Mouse (Mus musculus) adrenal gland, adult 18-20 months (tissue): ENCODE results near the gene Dnajc5. TPM values are rescaled to one million over a fixed set of nuclear protein-coding genes. Genes with fewer than 3 reads are reported as not detected.
A peak's percentile ranks its signal among the peaks of the same experiment; 100 is the strongest.
"Not testable (repeated sequence)": the region's sequence is repeated elsewhere in the genome, so short reads cannot be mapped to it uniquely, and the experiment has no call there.

Experiments used
- DNase-seq, 2 experiments: peaks; one replicate each; pipeline ENCODE4 v3.0.0; 2021 to 2022; ENCODE audit warnings: low spot score in 2 of 2
- long read RNA-seq, 2 experiments: library from polyadenylated mRNA; stranded (forward); transcript quantifications; one replicate each; pipeline ENCODE4 v2.0.0; 2021
- total RNA-seq, 2 experiments: library from RNA; stranded (reverse); gene quantifications; 1 replicate in 1 of 2; 2 replicates in 1 of 2; pipeline ENCODE4 v1.2.3; 2021

Dnajc5 gene
- 10 to 100 TPM; 97.2 to 97.4 TPM for total RNA-seq
- long read RNA-seq, experiment 1, full-length matches to known transcripts: 43 of 57 reads
- long read RNA-seq, experiment 1, partial matches to known transcripts: 2 of 57 reads
- long read RNA-seq, experiment 1, other reads (novel, unspliced or antisense): 12 of 57 reads
- long read RNA-seq, experiment 2, full-length matches to known transcripts: 72 of 114 reads
- long read RNA-seq, experiment 2, partial matches to known transcripts: 2 of 114 reads
- long read RNA-seq, experiment 2, other reads (novel, unspliced or antisense): 40 of 114 reads

DNA sequence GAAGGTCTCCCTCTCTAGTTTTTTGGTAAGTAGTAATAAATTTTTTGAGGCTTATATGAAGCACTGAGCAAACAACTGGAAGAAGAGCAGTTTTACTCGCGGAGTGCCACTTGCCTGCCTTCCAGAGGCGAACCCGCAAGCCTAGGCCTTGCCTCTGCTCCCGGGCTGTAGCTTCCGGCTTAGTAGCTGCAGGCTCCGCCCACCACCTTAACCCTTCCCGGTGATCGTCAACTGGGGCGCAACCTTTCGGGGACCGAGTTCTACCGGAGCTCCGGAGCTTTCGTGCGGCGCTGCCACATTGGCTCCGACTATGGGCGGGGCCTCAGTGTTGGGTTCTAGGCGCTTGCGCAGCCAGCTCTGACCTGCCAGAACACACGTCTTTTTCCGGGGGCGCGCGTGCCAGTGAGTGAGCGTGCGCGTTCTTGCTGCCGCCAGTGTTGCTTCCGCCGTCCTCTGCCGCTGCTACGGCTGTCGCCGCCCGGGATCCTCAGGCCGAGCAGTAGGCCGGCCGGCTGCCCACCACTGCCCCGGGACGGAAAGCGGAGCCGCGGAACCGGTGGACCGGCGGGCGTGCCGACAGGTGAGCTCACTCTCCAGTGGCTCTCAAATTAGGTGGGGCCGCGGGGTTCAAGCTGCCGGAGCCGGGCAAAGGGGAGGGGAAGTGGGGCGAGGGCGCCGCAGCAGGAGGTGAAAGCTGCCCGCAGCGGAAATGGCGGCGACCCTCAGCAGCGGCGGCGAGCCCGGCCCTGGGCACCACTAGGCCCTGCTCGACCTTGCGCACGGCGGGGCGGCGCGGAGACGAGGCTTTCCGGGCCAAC lies at the start of gene Dnajc5:
Dnajc5 (plus strand) TSS at position 368 of the 818 bp plus-strand sequence.
- peak; percentile 94 for DNase-seq

DNA sequence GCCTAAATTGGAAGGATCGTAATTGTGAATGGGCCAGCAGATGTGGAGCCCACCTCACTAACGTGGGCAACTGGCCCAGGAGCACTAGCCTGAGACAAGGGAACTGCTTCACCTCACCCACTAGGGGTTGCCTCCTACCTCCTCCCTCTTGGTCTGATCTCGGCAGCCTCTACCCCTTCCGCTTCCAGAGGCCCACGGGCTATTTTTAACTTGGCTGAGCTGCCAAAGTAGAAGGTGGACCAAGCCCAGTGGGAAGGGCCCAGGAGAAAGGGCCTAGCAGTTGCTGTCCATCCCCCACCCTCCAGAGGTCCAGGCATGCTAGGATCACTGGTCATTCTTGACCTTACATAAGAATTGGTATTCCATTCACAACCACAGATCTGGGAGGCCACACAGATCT lies 49.0 kb upstream of the Dnajc5 start:
- DNase-seq: no peak

DNA sequence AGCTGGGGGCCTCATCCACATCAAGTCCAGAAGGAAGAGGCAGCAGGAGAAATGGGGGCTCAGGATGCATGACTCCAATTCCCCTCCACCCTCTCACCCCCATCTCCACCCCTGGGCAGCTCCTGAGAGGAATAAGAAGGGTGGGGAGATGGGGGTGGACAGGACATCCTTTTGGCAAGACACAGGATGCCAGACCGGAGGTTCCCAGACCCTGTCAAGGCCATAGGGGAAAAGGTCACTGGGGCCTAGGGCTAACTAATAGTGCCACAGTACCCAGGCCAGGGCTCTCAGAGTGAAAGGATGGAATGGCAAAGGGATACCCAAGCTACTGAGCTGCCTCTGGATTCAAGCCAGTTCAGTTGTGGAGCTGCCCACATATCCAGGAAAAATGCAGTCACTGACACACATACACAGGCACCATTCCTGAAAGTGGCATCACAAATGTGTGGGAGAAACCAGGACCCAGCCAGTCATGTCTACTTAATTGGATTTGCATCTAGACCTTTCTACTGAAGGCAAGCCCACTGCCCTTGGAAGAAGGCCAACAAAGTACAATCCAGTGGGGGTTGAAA lies 47.9 kb upstream of the Dnajc5 start:
- DNase-seq: no peak

DNA sequence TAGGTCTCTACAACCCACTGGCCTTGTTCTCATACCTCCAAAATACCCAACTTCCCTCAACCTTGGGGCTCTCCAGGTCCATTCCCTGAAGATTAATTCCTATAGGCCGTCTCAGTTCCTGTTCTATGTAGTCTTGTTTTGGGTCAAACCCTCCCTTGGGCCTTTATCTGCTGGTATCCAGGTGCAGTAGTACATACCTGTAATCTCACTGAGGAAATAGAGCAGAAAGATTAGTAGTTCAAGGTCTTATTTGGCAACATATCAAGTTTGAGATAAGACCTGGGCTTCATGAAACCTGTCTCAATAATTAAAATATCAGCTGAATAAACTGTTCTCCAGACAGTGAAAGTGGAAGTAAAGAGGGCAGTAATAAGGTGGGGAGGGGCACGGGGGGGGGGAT lies 37.2 kb upstream of the Dnajc5 start:
- DNase-seq: no peak

DNA sequence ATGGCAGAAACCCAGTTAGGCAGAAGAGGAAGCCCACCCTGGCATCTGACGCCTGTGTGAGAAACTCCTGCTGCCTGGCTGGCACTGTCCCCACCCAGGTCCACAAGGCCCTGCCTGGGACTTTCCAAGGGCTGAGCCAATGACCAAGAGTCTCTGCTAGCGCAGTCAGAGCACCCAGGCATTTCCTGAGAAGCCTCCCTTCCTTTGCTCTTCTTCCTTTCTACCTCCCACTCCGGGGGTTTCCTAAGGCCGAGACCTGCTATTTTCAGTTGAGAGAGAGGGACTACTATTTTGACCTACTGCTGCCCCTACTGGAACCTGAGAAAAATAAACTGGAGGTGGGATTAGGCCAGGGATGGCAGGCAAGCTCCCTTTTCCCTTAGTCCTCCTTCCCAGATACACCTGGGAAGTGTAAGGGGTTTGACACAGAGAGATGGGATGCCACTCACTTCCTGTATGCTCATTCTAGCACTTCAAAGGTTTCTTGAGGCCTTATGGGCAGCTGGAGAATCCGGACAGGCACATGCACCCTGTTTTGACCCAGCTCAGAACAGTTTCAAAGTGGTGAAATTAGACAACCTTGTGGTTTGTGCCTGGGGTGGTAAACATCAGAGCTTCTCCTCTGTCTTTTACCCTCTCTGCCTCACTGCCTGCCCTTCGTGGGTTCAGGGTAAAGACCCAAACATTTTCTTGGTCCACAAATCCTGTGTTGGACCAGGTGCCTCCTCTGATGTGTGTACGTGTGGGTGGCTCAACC lies 36.5 kb upstream of the Dnajc5 start:
- DNase-seq: no peak

DNA sequence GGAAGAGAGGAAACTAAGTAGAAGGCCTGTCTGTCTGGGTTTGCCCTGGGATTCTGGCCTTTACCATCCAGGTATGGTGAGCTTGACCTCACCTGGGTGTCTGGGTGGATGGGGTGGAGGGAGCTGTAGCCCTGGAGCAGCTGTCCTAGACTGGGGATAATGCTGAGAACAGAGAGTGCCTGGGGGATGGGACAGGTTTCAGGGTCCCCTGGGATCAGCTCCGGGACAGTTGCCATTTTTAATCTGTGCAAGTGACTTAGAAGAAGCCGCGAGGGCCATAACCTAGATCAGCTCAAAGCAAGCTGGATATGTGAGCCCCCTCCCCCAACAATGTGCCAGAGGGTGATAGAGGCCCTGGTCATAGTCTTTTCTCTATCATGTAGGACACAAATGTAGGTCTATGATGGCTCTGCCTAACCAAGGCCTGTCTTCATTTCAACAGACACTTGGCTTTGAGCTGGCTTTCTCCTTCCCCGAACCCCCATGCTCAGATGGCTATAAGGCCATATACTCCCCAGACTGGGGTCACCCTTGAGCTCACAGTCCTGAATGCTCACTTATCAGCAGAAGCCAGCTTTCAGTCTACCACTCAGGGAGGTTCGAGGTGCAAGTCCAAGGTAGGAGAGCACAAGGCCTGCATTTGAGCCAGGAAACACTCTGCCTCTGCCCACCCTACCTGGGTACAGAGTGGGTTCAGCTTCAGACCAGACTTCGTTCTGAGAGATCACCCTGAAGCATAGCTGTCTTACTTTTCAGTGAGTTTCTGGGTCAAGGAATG lies 35.6 kb upstream of the Dnajc5 start:
- DNase-seq: no peak

DNA sequence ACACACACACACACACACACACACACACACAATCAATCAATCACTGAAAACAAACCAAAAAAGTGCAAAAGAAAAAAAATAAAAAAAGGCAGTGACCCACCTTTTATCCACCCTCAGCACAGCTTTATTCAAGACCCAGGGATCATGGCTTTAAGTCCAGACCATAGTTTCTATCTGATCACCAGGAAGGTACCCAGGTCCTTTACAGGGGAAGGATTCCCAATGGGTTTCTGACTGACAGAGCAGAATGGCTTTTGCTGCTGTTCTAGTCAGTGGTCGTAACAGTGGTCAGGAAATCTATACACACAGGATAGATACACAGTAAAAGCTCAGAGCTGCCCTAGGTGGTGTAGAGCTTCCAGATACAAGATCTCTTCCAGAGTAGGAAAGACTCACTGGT lies 34.5 kb upstream of the Dnajc5 start:
- no peak for DNase-seq

DNA sequence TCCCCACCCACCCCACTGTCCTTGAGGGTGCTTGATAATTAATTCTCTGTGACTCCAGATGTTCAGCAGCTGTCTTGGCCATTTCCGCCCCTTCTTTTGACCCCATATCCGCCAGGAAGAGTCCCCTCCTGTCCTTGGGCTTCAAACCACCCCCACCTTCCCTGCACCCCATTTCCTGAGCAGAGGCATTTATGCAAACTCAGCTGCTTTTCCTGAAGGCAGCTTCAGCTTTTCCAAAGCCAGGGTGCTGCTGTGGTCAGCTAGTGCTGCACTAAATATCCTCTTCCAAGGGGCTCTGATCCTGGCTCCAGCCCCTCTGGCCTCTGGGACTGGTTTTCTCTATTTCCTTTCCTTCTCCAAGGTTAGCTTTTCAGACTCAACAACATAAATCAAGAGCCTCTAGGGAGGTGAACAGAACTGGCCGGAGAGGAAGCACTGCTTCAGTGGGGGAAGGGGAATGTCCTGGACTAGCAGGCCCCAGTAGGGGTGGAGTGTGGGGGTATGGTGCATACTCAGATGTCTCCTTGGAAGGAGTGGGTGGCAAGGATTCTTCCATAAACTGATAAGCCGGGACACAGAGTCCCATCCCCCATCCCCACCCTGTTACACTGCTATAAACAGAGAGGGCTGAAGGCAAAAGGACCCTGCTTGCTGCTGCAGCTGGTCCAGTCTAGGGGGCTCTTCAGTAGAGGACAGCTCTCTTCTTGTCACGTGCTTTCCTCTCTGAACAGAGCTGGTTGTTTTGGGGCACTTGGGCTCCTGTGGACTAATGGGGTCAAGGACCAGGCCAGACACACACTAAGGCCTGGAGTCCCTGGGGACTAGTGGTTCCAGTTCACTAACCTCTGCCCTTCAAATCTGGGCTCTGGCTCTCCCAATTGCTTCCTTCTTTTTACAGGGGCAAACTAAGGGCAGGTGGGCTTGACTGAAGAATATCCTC lies 32.7 kb upstream of the Dnajc5 start:
- no peak for DNase-seq

DNA sequence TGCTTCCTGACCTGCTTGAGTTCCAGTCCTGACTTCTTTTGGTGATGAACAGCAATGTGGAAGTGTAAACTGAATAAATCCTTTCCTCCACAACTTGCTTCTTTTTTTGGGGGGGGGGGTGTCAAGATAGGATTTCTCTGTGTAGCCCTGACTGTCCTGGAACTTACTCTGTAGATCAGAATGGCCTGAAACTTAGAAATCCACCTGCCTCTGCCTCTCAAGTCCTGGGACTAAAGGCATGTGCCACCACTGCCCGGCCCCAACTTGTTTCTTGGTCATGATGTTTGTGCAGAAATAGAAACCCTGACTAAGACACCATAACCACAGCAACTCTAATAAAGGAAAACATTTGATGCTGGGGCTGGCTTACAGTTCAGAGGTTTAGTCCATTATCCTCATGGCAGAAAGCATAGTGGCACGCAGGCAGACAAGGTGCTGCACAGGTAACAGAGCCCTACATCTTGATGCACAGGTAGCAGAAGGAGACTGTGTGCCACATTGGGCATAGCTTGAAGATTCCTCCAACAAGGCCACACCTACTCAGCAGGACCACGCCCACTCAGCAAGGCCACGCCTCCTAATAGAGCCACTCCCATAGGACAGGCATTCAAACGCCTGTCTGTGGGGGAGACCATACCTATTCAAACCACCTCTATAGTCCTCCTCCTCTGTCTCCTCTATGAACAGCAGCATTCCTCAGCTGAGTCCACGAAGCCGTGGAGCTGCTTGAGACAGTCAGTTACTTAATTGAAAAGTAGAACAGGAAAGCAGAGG lies 28.7 kb upstream of the Dnajc5 start:
- DNase-seq: no peak

DNA sequence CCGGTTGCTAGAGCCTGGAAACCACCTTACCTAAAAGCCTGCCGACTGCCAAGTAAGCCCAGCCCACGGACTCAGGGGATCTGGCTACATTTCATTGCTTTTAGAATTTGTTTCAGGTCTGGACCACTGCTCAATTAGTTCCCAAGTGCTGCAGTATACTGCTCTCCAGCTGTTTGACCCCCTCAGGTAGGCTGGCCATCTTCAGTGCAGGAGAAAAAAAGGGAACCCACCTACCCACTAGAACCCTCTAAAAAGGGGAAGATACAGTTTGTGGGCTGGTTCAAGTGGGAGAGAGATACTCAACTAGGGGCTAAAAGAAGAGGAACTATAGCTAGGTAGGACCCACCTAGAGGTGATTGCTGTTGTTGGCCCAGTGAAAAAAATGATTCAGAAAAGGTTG lies 28.1 kb upstream of the Dnajc5 start:
- DNase-seq: no peak

DNA sequence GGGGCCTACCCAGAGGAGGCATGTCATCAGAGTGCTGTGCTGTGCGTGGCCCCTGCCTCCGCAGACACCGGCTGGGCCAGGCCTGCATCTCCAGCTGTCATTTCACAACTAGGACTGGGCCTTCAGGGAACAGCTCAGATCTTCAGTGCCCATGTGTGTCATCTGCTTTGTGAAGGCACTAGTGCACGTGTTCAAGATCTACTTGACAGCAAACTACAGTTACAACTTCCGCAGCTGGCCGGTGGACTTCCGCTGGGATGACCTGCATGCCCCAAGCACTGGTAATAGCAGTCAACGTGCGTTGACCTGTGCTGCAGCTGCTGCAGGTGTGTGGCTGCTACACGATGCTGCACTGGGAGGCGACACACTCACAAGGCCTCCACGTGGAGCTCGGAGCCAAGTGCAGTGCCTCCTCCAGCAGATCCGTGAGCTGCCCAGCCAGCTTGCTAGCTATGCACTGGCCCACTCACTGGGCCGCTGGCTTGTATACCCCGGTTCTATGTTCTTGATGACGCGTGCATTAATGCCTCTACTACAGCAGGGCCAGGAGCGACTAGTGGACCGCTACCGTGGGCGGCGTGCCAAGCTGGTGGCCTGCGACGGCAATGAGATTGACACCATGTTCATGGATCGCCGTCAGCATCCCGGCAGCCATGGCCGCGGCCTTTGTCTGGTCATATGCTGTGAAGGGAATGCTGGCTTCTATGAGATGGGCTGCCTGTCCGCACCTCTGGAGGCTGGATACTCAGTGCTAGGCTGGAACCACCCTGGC lies 26.9 kb upstream of the Dnajc5 start, which contains the start of gene Abhd16b:
Abhd16b (plus strand) TSS at position 51 of the 772 bp plus-strand sequence.
- no peak for DNase-seq

DNA sequence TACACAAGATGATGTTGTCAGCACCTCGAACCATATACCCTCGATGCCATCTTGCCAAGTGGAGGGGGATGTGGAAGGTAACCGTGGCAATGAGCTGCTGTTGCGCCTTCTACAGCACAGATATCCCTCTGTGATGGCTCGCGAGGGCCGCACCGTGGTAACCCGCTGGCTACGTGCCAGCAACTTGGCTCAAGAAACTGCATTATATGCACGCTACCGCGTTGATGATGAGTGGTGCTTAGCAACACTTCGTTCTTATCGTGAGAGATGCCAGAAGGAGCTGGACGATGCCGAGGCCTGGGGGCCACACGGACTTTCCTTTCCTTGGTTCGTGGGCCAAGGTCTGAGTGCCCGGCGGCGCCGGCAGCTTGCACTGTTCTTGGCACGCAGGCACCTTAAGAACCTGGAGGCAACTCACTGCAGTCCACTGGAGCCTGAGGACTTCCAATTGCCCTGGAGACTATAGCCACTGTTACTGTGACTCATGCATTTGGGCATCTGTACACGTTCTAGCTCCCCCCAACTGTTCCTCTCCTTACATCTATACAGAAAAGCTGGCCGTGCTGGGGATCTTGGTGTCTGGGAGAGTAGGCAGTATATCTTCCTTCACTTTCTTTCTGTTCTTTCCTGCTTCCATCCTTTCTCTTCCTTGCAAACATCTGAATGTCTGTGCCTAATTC lies 25.9 kb upstream of the Dnajc5 start:
- no peak for DNase-seq

DNA sequence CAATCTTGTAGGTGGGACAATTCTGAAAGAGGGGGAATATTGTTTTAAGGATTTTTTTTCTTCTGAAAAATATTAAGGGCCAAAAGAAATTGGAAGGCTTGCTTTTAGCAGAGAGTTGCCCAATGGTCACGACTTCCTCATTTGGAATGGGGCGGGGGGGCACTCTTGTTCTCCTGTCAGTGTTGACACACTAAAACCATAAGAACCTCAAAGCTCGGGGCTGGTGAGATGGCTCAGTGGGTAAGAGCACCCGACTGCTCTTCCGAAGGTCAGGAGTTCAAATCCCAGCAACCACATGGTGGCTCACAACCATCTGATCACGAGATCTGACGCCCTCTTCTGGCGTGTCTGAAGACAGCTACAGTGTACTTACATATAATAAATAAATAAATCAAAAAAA lies 24.4 kb upstream of the Dnajc5 start:
- not testable (repeated sequence) for DNase-seq

DNA sequence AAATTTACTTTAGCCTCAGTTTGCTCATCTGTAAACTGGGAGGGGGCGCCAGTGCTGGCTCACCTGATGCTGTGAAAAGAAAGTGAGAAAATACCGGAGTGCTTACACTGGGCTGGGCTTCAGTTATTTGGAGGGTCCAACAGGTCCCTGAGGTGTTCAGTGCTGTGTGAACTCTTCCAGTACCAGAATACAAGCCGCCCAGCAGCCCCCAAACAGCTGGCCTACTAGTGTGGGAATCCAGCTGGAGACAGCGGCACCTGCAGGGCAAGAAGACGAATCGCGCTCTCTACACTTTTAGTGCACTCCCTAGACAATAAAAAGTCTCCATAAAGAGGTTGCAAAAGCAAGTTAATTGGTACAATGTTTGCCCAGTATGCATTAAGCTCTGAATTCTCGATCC lies 24.0 kb upstream of the Dnajc5 start:
- peak; percentile 52 to 62 for DNase-seq

DNA sequence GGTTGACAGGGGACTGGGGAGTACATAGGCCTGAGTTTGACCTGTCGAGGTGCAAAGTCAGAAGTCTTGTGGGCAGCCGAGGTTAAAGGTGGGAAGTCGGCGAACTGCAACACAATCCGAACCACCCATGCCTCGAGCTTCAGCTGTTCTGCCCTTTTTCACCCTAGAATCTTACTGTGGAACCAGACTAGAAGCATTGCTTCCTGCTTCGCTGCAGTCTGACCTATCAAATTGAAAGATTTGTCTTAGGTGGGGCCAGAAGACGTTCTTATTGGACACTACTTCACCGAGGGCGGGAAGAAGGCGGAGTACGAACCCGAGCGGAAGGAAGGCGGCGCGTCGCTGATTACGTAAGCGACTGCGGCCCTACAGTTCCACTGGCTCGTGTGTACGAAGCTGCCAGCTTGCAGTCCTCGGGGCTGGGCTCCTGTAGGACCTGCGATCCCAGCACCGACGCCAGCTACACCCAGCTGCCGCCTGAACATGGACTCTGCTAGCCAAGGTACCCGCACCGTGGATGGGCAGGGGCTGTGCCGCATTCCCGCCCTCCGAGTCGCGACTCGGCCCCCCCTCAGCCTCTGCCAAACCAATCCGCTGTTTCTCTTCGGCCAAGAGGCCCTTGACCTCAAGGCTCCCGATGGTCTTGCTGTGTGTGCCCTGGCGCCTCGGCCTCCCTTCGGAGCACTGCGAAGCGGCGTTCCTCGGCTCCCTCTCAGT lies 23.3 kb upstream of the Dnajc5 start, which contains the start of gene Tpd52l2:
Tpd52l2 (plus strand) TSS at position 312 of the 717 bp plus-strand sequence.
- peak; percentile 78 to 80 for DNase-seq

DNA sequence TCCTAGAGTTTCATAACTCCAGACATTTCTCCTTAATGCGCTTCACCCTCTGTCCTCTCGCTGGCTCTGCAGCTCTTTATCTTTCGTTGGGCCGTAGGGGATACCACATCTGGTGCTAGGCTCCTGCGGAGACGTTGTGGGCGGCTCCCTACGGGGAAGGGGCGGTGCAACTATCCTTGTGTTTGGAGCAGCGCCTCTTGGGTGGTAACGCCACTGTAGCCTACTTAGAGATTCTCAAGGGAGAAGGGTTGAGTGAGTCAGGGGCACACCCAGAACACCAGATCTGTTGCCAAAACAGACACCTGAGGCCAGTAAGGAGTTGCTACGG lies 22.8 kb upstream of the Dnajc5 start:
- peak; percentile 55 to 60 for DNase-seq

DNA sequence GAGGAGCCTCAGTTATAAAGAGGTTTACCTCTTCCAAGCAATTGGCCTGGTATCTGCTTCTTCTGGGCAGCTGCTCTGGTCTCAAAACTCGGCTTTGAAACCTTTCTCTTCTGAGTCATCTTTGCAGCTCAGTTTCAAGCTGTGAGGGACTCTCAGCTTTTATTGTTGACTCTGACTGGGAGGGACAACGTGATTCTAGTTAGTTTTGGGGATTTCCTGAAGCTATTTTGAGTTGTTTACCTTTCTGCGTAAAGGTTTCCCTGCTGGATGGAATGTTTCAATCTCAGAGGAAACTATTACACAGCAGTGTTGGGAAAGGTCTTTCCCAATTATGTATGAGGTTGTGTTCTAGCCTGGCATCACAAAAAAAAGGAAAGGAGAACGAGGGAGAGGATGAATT lies 21.6 kb upstream of the Dnajc5 start:
- DNase-seq: no peak
